8 mouse cellular contexts compared by ENCODE assay signal in genomic region chr2:4880737-4881349, GRCm38 (mm10). TPM values are rescaled to one million over a fixed set of nuclear protein-coding genes. Genes with fewer than 3 reads are reported as not detected.
A peak's percentile ranks its signal among the peaks of the same experiment; 100 is the strongest.
DNase-seq lines count a peak whose midpoint lies in the region; ATAC-seq and TF ChIP-seq lines count a peak whose summit lies in the region.

No protein-coding gene starts in this region.

- no peak for TF ChIP-seq POLR2A in olfactory bulb, adult 2 months (IDR thresholded peaks at IDR 0.05; ENCODE audit: insufficient read depth, low read depth, low read length)

- peak overlapping the region; percentile 98 for H3K9ac ChIP-seq in intestine, postnatal 0 days (ENCODE audit: low read depth, low read length)
- H3K9ac ChIP-seq in liver, embryonic 14.5 days (replicated peaks), result peak overlapping the region; percentile 96

- peak; percentile 30 for DNase-seq in right cerebral cortex, adult 18-20 months
- DNase-seq in right cerebral cortex, postnatal 4 days, result no peak
- peak; percentile 8 for DNase-seq in c-Kit-positive CD71-negative TER-119-negative erythroid progenitor cells, embryonic 14.5 days (ENCODE audit: low read depth)
- peak; percentile 14 for DNase-seq in forelimb bud, embryonic 11.5 days (ENCODE audit: low read depth, low spot score)
- no peak for DNase-seq in liver, embryonic 14.5 days (ENCODE audit: low read depth in 3 of 3, low spot score in 3 of 3)

- H3K27me3 ChIP-seq in intestine, postnatal 0 days (replicated peaks; ENCODE audit: control insufficient read depth, insufficient read depth, low read length), result no peaks in the 10 kb centered on the region
- H3K27me3 ChIP-seq in liver, embryonic 14.5 days (ENCODE audit: control insufficient read depth, insufficient read depth, low read length), result peaks cover 5% of the 10 kb centered on the region

- H3K36me3 ChIP-seq in intestine, postnatal 0 days (ENCODE audit: control insufficient read depth, insufficient read depth), result no peaks in the 10 kb centered on the region; the same call in 1 of the 2 replicates
- H3K36me3 ChIP-seq in liver, embryonic 14.5 days (replicated peaks; ENCODE audit: control insufficient read depth, insufficient read depth, low read depth), result peaks cover 8% of the 10 kb centered on the region

- no peak for ATAC-seq in intestine, postnatal 0 days
- ATAC-seq in liver, embryonic 14.5 days (ENCODE audit: insufficient read depth), result no peak
- no peak for ATAC-seq in monocyte, adult 5-6 weeks (replicated peaks; ENCODE audit: insufficient number of reproducible peaks, low FRiP score, low TSS enrichment, poor library complexity, severe bottlenecking)

- H3K4me3 ChIP-seq in intestine, postnatal 0 days (ENCODE audit: low read depth, low read length), result peak overlapping the region; percentile 94
- H3K4me3 ChIP-seq in liver, embryonic 14.5 days (ENCODE audit: insufficient read depth in 1 of 2, low read depth in 2 of 2, low read length in 2 of 2), result peak overlapping the region; percentile 89 to 94
- H3K4me3 ChIP-seq in olfactory bulb, adult 2 months (ENCODE audit: insufficient read depth, low read depth, low read length), result peak overlapping the region; percentile 58

- peak overlapping the region; percentile 88 for H3K4me2 ChIP-seq in intestine, postnatal 0 days (replicated peaks; ENCODE audit: low read depth)
- peak overlapping the region; percentile 91 for H3K4me2 ChIP-seq in liver, embryonic 14.5 days (ENCODE audit: low read depth)

- TF ChIP-seq EP300 in liver, embryonic 14.5 days (IDR thresholded peaks at IDR 0.05; ENCODE audit: low read depth), result no peak

- H3K9me3 ChIP-seq in intestine, postnatal 0 days (ENCODE audit: control insufficient read depth), result no peaks in the 10 kb centered on the region
- H3K9me3 ChIP-seq in liver, embryonic 14.5 days (ENCODE audit: control insufficient read depth, low read length), result no peaks in the 10 kb centered on the region

- TF ChIP-seq CTCF in intestine, postnatal 0 days (IDR thresholded peaks at IDR 0.05; ENCODE audit: low read depth), result no peak
- TF ChIP-seq CTCF in liver, embryonic 14.5 days (IDR thresholded peaks at IDR 0.05; ENCODE audit: low read depth), result no peak
- TF ChIP-seq CTCF in olfactory bulb, adult 2 months (IDR thresholded peaks at IDR 0.05; ENCODE audit: insufficient read depth, low read depth, low read length), result no peak

- H3K4me1 ChIP-seq in intestine, postnatal 0 days (replicated peaks; ENCODE audit: control insufficient read depth, insufficient read depth, low read length), result 0 out of 2 replicates have a peak, but pooled peaks cover 3% of the 10 kb centered on the region
- H3K4me1 ChIP-seq in liver, embryonic 14.5 days (replicated peaks; ENCODE audit: control insufficient read depth in 2 of 2, insufficient read depth in 2 of 2, low read length in 1 of 2), result peaks cover 6 to 17% of the 10 kb centered on the region in 2 experiments
- H3K4me1 ChIP-seq in olfactory bulb, adult 2 months (ENCODE audit: control insufficient read depth, insufficient read depth, low read length), result peaks cover 2% of the 10 kb centered on the region; the same call in 1 of the 2 replicates

- 6% methylated on average over 20 of the region's 20 CpGs for WGBS in intestine, postnatal 0 days
- 5% methylated on average over 20 of the region's 20 CpGs for WGBS in liver, embryonic 14.5 days (ENCODE audit: insufficient replicate concordance)
- 1% methylated on average over 20 of the region's 20 CpGs for WGBS in olfactory bulb, adult 2 months

- H3K27ac ChIP-seq in intestine, postnatal 0 days (ENCODE audit: low read depth, low read length), result no peak overlapping the region
- H3K27ac ChIP-seq in liver, embryonic 14.5 days, result no peak overlapping the region
- H3K27ac ChIP-seq in olfactory bulb, adult 2 months (ENCODE audit: insufficient read depth, low read depth, low read length), result no peak overlapping the region

RNA-seq across cellular contexts. Expression of gene Sephs1, which starts 0.5 kb away (rescaled TPM):
- 23.9 and 24.1 TPM in 2 replicates for polyA plus RNA-seq in intestine, postnatal 0 days (2015; fragmentation: Nextera tagmentation; extraction: Ambion mirVana)
- polyA plus RNA-seq in liver, embryonic 14.5 days (2012; rRNA removed), result 12.7 and 16.8 TPM in 2 replicates
- 29.9 and 32.2 TPM in 2 replicates for polyA plus RNA-seq in liver, embryonic 14.5 days (2014; fragmentation: Nextera tagmentation; extraction: Ambion mirVana)
- not detected in 2 replicates for polyA plus RNA-seq in olfactory bulb, adult 2 months (2012; ENCODE audit: insufficient read depth, insufficient read length, low replicate concordance, missing spikeins)
- 15.1 to 23.1 TPM (median 21.2 TPM) in 3 replicates for total RNA-seq in monocyte, adult 5-6 weeks (2017)

RNA-seq across cellular contexts. Expression of gene Phyh, which starts 38.0 kb away (rescaled TPM):
- polyA plus RNA-seq in intestine, postnatal 0 days (2015; fragmentation: Nextera tagmentation; extraction: Ambion mirVana), result 210 and 230 TPM in 2 replicates
- polyA plus RNA-seq in liver, embryonic 14.5 days (2012; rRNA removed), result 27.3 and 38.8 TPM in 2 replicates
- 63.8 and 67.8 TPM in 2 replicates for polyA plus RNA-seq in liver, embryonic 14.5 days (2014; fragmentation: Nextera tagmentation; extraction: Ambion mirVana)
- polyA plus RNA-seq in olfactory bulb, adult 2 months (2012; ENCODE audit: insufficient read depth, insufficient read length, low replicate concordance, missing spikeins), result not detected in 2 replicates
- 80.2 to 110 TPM (median 109 TPM) in 3 replicates for total RNA-seq in monocyte, adult 5-6 weeks (2017)

Comparison
In these comparisons a context has a peak if more than half of its experiments do, and no peak if none do; other contexts are left out.
1. DNase-seq: peak in right cerebral cortex, adult 18-20 months (single experiment), c-Kit-positive CD71-negative TER-119-negative erythroid progenitor cells, embryonic 14.5 days (single experiment) and forelimb bud, embryonic 11.5 days (single experiment); none in right cerebral cortex, postnatal 4 days (single experiment) and liver, embryonic 14.5 days (0 of 3).
2. Peak in every context shown above with its lines, with median percentiles within 50 percentile points of each other: H3K4me3 ChIP-seq.